Mouse (Mus musculus): ENCODE results near the gene Smdt1.
"Not testable (repeated sequence)": the region's sequence is repeated elsewhere in the genome, so short reads cannot be mapped to it uniquely, and the experiment has no call there.

Smdt1 gene

DNA sequence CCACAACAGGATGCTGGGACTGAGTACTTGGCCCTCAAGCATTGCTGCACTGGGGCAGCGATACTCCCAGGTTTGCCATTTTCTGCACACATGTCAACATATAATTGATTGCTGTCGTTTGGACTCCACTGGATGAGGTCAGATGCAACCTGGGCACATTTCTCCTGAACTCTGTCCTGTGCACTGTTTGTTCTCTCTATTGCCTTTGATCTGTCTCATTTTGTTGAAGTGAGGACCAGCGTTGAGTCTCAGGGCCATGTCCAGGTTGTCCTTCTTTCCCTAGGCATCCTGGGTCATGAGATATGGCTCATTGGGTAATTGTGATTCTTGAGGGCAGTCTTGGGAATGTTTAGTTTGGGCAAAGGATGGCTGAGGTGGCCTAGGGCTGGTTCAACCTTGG lies 57.2 kb downstream of the Smdt1 start:
- DNase-seq (ENCODE audit: low read depth, low spot score); H3K36me3 ChIP-seq (ENCODE audit: control insufficient read depth, insufficient read depth, low read length, poor library complexity, severe bottlenecking); H3K27me3 ChIP-seq (ENCODE audit: control insufficient read depth, insufficient read depth, low read length, poor library complexity, severe bottlenecking): not testable (repeated sequence)

Data from splenic B cell, adult 2 months (primary cell).